Mouse (Mus musculus) midbrain, postnatal 0 days (tissue): ENCODE data around the gene Ptprg. TPM values are rescaled to one million over a fixed set of nuclear protein-coding genes. Genes with fewer than 3 reads are reported as not detected.

Experiments
- ATAC-seq: fragments of 200-750 bp; cut with Nextera tagmentation; 2 replicates; pipeline ENCODE4 v1.8.0; 2017; ENCODE audit warnings: moderate number of reproducible peaks, mild to moderate bottlenecking, moderate TSS enrichment, moderate library complexity; ENCODE audit not compliant: low FRiP score
- DNase-seq: peaks from one replicate; pipeline ENCODE4 v3.0.0-alpha.2; 2015; ENCODE audit warnings: low spot score
- H3K27ac ChIP-seq: fragments of 300-500 bp; sonication (generic); 2 replicates; pipeline ENCODE4 v1.5.1; 2014; ENCODE audit warnings: low read depth, mild to moderate bottlenecking, low read length, mixed read lengths
- H3K27me3 ChIP-seq: fragments of 300-500 bp; sonication (generic); 2 replicates; pipeline ENCODE4 v1.6.1; 2014; ENCODE audit warnings: low read length, control low read depth, mixed read lengths; ENCODE audit not compliant: insufficient read depth
- H3K36me3 ChIP-seq: fragments of 300-500 bp; sonication (generic); 2 replicates; pipeline ENCODE4 v1.6.1; 2014; ENCODE audit warnings: low read length, control low read depth, mixed read lengths; ENCODE audit not compliant: insufficient read depth
- H3K4me1 ChIP-seq: fragments of 300-500 bp; sonication (generic); 2 replicates; pipeline ENCODE4 v1.6.1; 2014; ENCODE audit warnings: mild to moderate bottlenecking, control low read depth, antibody characterized with exemption, low read length, mixed read lengths; ENCODE audit not compliant: insufficient read depth
- H3K4me2 ChIP-seq: fragments of 300-500 bp; sonication (generic); 2 replicates; pipeline ENCODE4 v1.6.1; 2014; ENCODE audit warnings: low read depth, mild to moderate bottlenecking, low read length, mixed read lengths; ENCODE audit not compliant: poor library complexity, severe bottlenecking
- H3K4me3 ChIP-seq: fragments of 300-500 bp; sonication (generic); 2 replicates; pipeline ENCODE4 v1.5.1; 2014; ENCODE audit warnings: low read depth, mild to moderate bottlenecking, low read length, moderate library complexity
- H3K9ac ChIP-seq: fragments of 300-500 bp; sonication (generic); replicated peaks from 2 replicates; pipeline ENCODE4 v1.6.1; 2014; ENCODE audit warnings: mild to moderate bottlenecking, low read length, moderate library complexity, mixed read lengths; ENCODE audit not compliant: poor library complexity, severe bottlenecking
- H3K9me3 ChIP-seq: fragments of 300-500 bp; sonication (generic); 2 replicates; pipeline ENCODE4 v1.6.1; 2016; ENCODE audit warnings: low read length, control low read depth
- CTCF ChIP-seq: IDR thresholded peaks from 2 replicates; pipeline ENCODE4 v1.5.1; 2016; ENCODE audit warnings: antibody characterized with exemption, mild to moderate bottlenecking
- WGBS: fragments of 180-500 bp; shearing (Covaris S2); extraction: QIAGEN DNeasy Blood & Tissue Kit; methylation state at CpG from one replicate; pipeline ENCODE4 v1.1.7; 2014; 5-methylcytosine and 5-hydroxymethylcytosine counted together
- polyA plus RNA-seq: library from polyadenylated mRNA; unstranded; fragments of >200 nt; fragmentation: Nextera tagmentation; extraction: Ambion mirVana; gene quantifications from 2 replicates; pipeline ENCODE4 v1.2.1, GENCODE M21; 2015
- total RNA-seq: library from RNA; depleted of rRNA; stranded (reverse); fragments of >200 nt; gene quantifications from 2 replicates; pipeline ENCODE4 v1.2.3, GENCODE M21; 2014

The Ptprg gene
- total and polyA plus RNA-seq, 2 experiments from 2014 or later: 25.7 to 84.9 TPM

- H3K9me3 ChIP-seq: no peaks in the 10 kb centered on the region
- DNase-seq (no peak), ATAC-seq (no peak)
- TF ChIP-seq CTCF: no peak
- H3K27me3 ChIP-seq: no peaks in the 10 kb centered on the region
- 91% methylated on average over 6 of the region's 6 CpGs for WGBS
- H3K36me3 ChIP-seq: no peaks in the 10 kb centered on the region
- H3K9ac ChIP-seq: no peak overlapping the region
- no peak overlapping the region for H3K4me2 ChIP-seq
- no peak overlapping the region for H3K27ac ChIP-seq
- no peaks in the 10 kb centered on the region for H3K4me1 ChIP-seq
- no peak overlapping the region for H3K4me3 ChIP-seq
Observed at GRCm38 (mm10) chr14:12152748-12153147, 599.4 kb downstream of the Ptprg start.

GRCm38 (mm10) chr14:12153599-12153998, 600.3 kb downstream of the Ptprg start:
- Histone ChIP-seq H3K27me3 (no peaks in the 10 kb centered on the region), H3K4me2 (no peak overlapping the region), H3K36me3 (no peaks in the 10 kb centered on the region), H3K4me1 (no peaks in the 10 kb centered on the region), H3K9ac (no peak overlapping the region), H3K27ac (no peak overlapping the region), H3K4me3 (no peak overlapping the region), H3K9me3 (no peaks in the 10 kb centered on the region)
- DNase-seq (peak; percentile 35), ATAC-seq (peak; percentile 19; the same call in 1 of the 2 replicates)
- 76% methylated on average over 13 of the region's 13 CpGs for WGBS
- no peak for TF ChIP-seq CTCF

- H3K36me3 ChIP-seq: no peaks in the 10 kb centered on the region
- no peaks in the 10 kb centered on the region for H3K4me1 ChIP-seq
- no peak overlapping the region for H3K9ac ChIP-seq
- no peaks in the 10 kb centered on the region for H3K27me3 ChIP-seq
- H3K27ac ChIP-seq: no peak overlapping the region
- H3K4me3 ChIP-seq: no peak overlapping the region
- H3K4me2 ChIP-seq: no peak overlapping the region
- DNase-seq (no peak), ATAC-seq (no peak)
- 85% methylated on average over 14 of the region's 14 CpGs for WGBS
- no peak for TF ChIP-seq CTCF
- H3K9me3 ChIP-seq: no peaks in the 10 kb centered on the region
Observed at GRCm38 (mm10) chr14:12161738-12162310, 608.5 kb downstream of the Ptprg start.

GRCm38 (mm10) chr14:12162331-12162854, 609.1 kb downstream of the Ptprg start:
- DNase-seq (no peak), ATAC-seq (no peak)
- Histone ChIP-seq H3K4me1 (no peaks in the 10 kb centered on the region), H3K27me3 (no peaks in the 10 kb centered on the region), H3K27ac (no peak overlapping the region), H3K4me3 (no peak overlapping the region), H3K36me3 (no peaks in the 10 kb centered on the region), H3K4me2 (no peak overlapping the region), H3K9me3 (no peaks in the 10 kb centered on the region), H3K9ac (no peak overlapping the region)
- 72% methylated on average over 5 of the region's 5 CpGs for WGBS
- TF ChIP-seq CTCF: no peak

- Histone ChIP-seq H3K9me3 (no peaks in the 10 kb centered on the region), H3K9ac (no peak overlapping the region), H3K4me3 (no peak overlapping the region), H3K4me2 (no peak overlapping the region), H3K36me3 (no peaks in the 10 kb centered on the region), H3K4me1 (no peaks in the 10 kb centered on the region), H3K27me3 (no peaks in the 10 kb centered on the region), H3K27ac (no peak overlapping the region)
- DNase-seq: peak; percentile 22
- ATAC-seq: no peak
- TF ChIP-seq CTCF: no peak
- WGBS: 74% methylated on average over 4 of the region's 4 CpGs
Observed at GRCm38 (mm10) chr14:12163196-12163595, 609.9 kb downstream of the Ptprg start.

GRCm38 (mm10) chr14:12167215-12167614, 613.9 kb downstream of the Ptprg start:
- ATAC-seq (no peak), DNase-seq (no peak)
- 86% methylated on average over 4 of the region's 4 CpGs for WGBS
- Histone ChIP-seq H3K27me3 (no peaks in the 10 kb centered on the region), H3K4me3 (no peak overlapping the region), H3K9me3 (no peaks in the 10 kb centered on the region), H3K36me3 (no peaks in the 10 kb centered on the region), H3K27ac (no peak overlapping the region), H3K4me2 (no peak overlapping the region), H3K9ac (no peak overlapping the region), H3K4me1 (no peaks in the 10 kb centered on the region)
- TF ChIP-seq CTCF: no peak
